Mouse (Mus musculus): ENCODE results near the gene Fgfr2.

- TF ChIP-seq POLR2A (IDR thresholded peaks at IDR 0.05; ENCODE audit: borderline replicate concordance, extremely low read depth, low read depth, low read length) = no peak
- TF ChIP-seq CTCF (IDR thresholded peaks at IDR 0.05; ENCODE audit: insufficient read depth, low read length) = no peak
Observed at GRCm38 (mm10) chr7:131477140-131477539, 1646.0 kb downstream of the Fgfr2 start.
